Mouse (Mus musculus): ENCODE measurements around the gene Cdr2l. TPM values are rescaled to one million over a fixed set of nuclear protein-coding genes. Genes with fewer than 3 reads are reported as not detected.

The Cdr2l gene
- 10 to 100 TPM; 13.9 to 16.8 TPM for total RNA-seq (2021)

GRCm38 (mm10) chr11:115381743-115382539 is at the start of gene Cdr2l:
TSS of gene Cdr2l (plus strand) at chr11:115381916.
- DNase-seq: peak; percentile 95 to 96
- intact Hi-C loops (cut with DNase I): loop anchor here (2.0 kb wide), 2 partner anchors 21 to 23 kb away; partner anchors contain the start of gene Mrpl58

GRCm38 (mm10) chr11:115334531-115334930 is 47.2 kb upstream of the Cdr2l start, which contains the start of gene Otop3:
TSS of gene Otop3 (plus strand) at chr11:115334731.
- intact Hi-C loops (cut with DNase I): no loop called here
- DNase-seq: no peak

- intact Hi-C loops (cut with DNase I): no loop called here
Measured at GRCm38 (mm10) chr11:115335223-115335622, 46.5 kb upstream of the Cdr2l start.

GRCm38 (mm10) chr11:115336115-115336514 is 45.6 kb upstream of the Cdr2l start:
- DNase-seq: no peak
- intact Hi-C loops (cut with DNase I): no loop called here

More at GRCm38 (mm10) chr11:115335223-115335622, 46.5 kb upstream of the Cdr2l start:
- DNase-seq: no peak

- DNase-seq: no peak
- intact Hi-C loops (cut with DNase I): no loop called here
Measured at GRCm38 (mm10) chr11:115337350-115337749, 44.4 kb upstream of the Cdr2l start.

- no peak for DNase-seq
- intact Hi-C loops (cut with DNase I): no loop called here
Measured at GRCm38 (mm10) chr11:115337826-115338225, 43.9 kb upstream of the Cdr2l start.

- DNase-seq: no peak
- intact Hi-C loops (cut with DNase I): no loop called here
Measured at GRCm38 (mm10) chr11:115341246-115341645, 40.5 kb upstream of the Cdr2l start.

- no peak for DNase-seq
- intact Hi-C loops (cut with DNase I): no loop called here
Measured at GRCm38 (mm10) chr11:115341866-115342265, 39.9 kb upstream of the Cdr2l start.

- intact Hi-C loops (cut with DNase I): no loop called here
- DNase-seq: no peak
Measured at GRCm38 (mm10) chr11:115344967-115345366, 36.7 kb upstream of the Cdr2l start.

GRCm38 (mm10) chr11:115345515-115345914 is 36.2 kb upstream of the Cdr2l start:
- DNase-seq: no peak
- intact Hi-C loops (cut with DNase I): no loop called here

- intact Hi-C loops (cut with DNase I): no loop called here
- no peak for DNase-seq
Measured at GRCm38 (mm10) chr11:115348681-115349248, 33.0 kb upstream of the Cdr2l start.

- intact Hi-C loops (cut with DNase I): loop anchor here (5.0 kb wide), 1 partner anchor 38 kb away; no protein-coding TSS in a partner anchor
- DNase-seq: no peak
Measured at GRCm38 (mm10) chr11:115349976-115350375, 31.7 kb upstream of the Cdr2l start.

- DNase-seq: no peak
- intact Hi-C loops (cut with DNase I): loop anchor here (5.0 kb wide), 1 partner anchor 41 kb away; no protein-coding TSS in a partner anchor
Measured at GRCm38 (mm10) chr11:115353375-115353774, 28.3 kb upstream of the Cdr2l start.

- peak; percentile 70 to 82 for DNase-seq
- intact Hi-C loops (cut with DNase I): loop anchor here (1.0 to 5.0 kb wide), 3 partner anchors 32 to 151 kb away; partner anchors contain the start of gene Ush1g
Measured at GRCm38 (mm10) chr11:115354183-115354582, 27.5 kb upstream of the Cdr2l start.

GRCm38 (mm10) chr11:115358468-115358867 is 23.2 kb upstream of the Cdr2l start:
- intact Hi-C loops (cut with DNase I): loop anchor here (2.0 kb wide), 2 partner anchors 24 to 54 kb away; no protein-coding TSS in a partner anchor
- peak; percentile 81 to 84 for DNase-seq

- intact Hi-C loops (cut with DNase I): loop anchor here (1.0 to 2.0 kb wide), 3 partner anchors 24 to 115 kb away; no protein-coding TSS in a partner anchor
- no peak for DNase-seq
Measured at GRCm38 (mm10) chr11:115359293-115359692, 22.4 kb upstream of the Cdr2l start.

- intact Hi-C loops (cut with DNase I): loop anchor here (1.0 to 2.0 kb wide), 3 partner anchors 23 to 115 kb away; no protein-coding TSS in a partner anchor
- no peak for DNase-seq
Measured at GRCm38 (mm10) chr11:115359726-115360125, 22.0 kb upstream of the Cdr2l start.

- intact Hi-C loops (cut with DNase I): no loop called here
- no peak for DNase-seq
Measured at GRCm38 (mm10) chr11:115364136-115364535, 17.6 kb upstream of the Cdr2l start.

GRCm38 (mm10) chr11:115366039-115366705 is 15.5 kb upstream of the Cdr2l start:
- DNase-seq: peak in 1 of 2 experiments; percentile 25
- intact Hi-C loops (cut with DNase I): no loop called here

GRCm38 (mm10) chr11:115366706-115367394 is 14.9 kb upstream of the Cdr2l start:
- DNase-seq: peak in 1 of 2 experiments; percentile 9
- intact Hi-C loops (cut with DNase I): no loop called here
